Mouse (Mus musculus): Measurements from ENCODE around the gene D430019H16Rik.

GRCm38 (mm10) chr12:105535968-105536760 is 82.5 kb downstream of the D430019H16Rik start:
- TF ChIP-seq GATA1 (IDR thresholded peaks at IDR 0.05; ENCODE audit: low read length) (no peak), TAL1 (IDR thresholded peaks at IDR 0.05; ENCODE audit: low read length) (no peak)

Measured in erythroblast, embryonic 14.5 days (primary cell).